Mouse (Mus musculus): Measurements from ENCODE around the gene Clstn2.

Gene Clstn2

GRCm38 (mm10) chr9:97679106-97679505 lies 353.9 kb downstream of the Clstn2 start:
- DNase-seq (ENCODE audit: low spot score) = no peak

- no peak for DNase-seq (ENCODE audit: low spot score)
Measured at GRCm38 (mm10) chr9:97677075-97677474, 355.9 kb downstream of the Clstn2 start.

GRCm38 (mm10) chr9:97672681-97673080 lies 360.3 kb downstream of the Clstn2 start:
- DNase-seq (ENCODE audit: low spot score) = no peak

- no peak for DNase-seq (ENCODE audit: low spot score)
Measured at GRCm38 (mm10) chr9:97672224-97672623, 360.8 kb downstream of the Clstn2 start.

GRCm38 (mm10) chr9:97670666-97671065 lies 362.3 kb downstream of the Clstn2 start:
- no peak for DNase-seq (ENCODE audit: low spot score)

GRCm38 (mm10) chr9:97660989-97661388 lies 372.0 kb downstream of the Clstn2 start:
- no peak for DNase-seq (ENCODE audit: low spot score)

GRCm38 (mm10) chr9:97658736-97659135 lies 374.2 kb downstream of the Clstn2 start:
- DNase-seq (ENCODE audit: low spot score) = no peak

- no peak for DNase-seq (ENCODE audit: low spot score)
Measured at GRCm38 (mm10) chr9:97648409-97648808, 384.6 kb downstream of the Clstn2 start.

GRCm38 (mm10) chr9:97645746-97646145 lies 387.2 kb downstream of the Clstn2 start:
- no peak for DNase-seq (ENCODE audit: low spot score)

- DNase-seq (ENCODE audit: low spot score) = no peak
Measured at GRCm38 (mm10) chr9:97642396-97642795, 390.6 kb downstream of the Clstn2 start.

- no peak for DNase-seq (ENCODE audit: low spot score)
Measured at GRCm38 (mm10) chr9:97639967-97640549, 392.9 kb downstream of the Clstn2 start.

- no peak for DNase-seq (ENCODE audit: low spot score)
Measured at GRCm38 (mm10) chr9:97638683-97639354, 394.2 kb downstream of the Clstn2 start.

GRCm38 (mm10) chr9:97635351-97635750 lies 397.6 kb downstream of the Clstn2 start:
- DNase-seq (ENCODE audit: low spot score) = no peak

- DNase-seq (ENCODE audit: low spot score) = no peak
Measured at GRCm38 (mm10) chr9:97634831-97635230, 398.1 kb downstream of the Clstn2 start.

- DNase-seq (ENCODE audit: low spot score) = no peak
Measured at GRCm38 (mm10) chr9:97629180-97629579, 403.8 kb downstream of the Clstn2 start.

GRCm38 (mm10) chr9:97628361-97628908 lies 404.5 kb downstream of the Clstn2 start:
- no peak for DNase-seq (ENCODE audit: low spot score)

- no peak for DNase-seq (ENCODE audit: low spot score)
Measured at GRCm38 (mm10) chr9:97627916-97628315, 405.1 kb downstream of the Clstn2 start.

- no peak for DNase-seq (ENCODE audit: low spot score)
Measured at GRCm38 (mm10) chr9:97610566-97610965, 422.4 kb downstream of the Clstn2 start.

GRCm38 (mm10) chr9:97603729-97604128 lies 429.3 kb downstream of the Clstn2 start:
- DNase-seq (ENCODE audit: low spot score) = no peak

- DNase-seq (ENCODE audit: low spot score) = no peak
Measured at GRCm38 (mm10) chr9:97602476-97602875, 430.5 kb downstream of the Clstn2 start.

- no peak for DNase-seq (ENCODE audit: low spot score)
Measured at GRCm38 (mm10) chr9:97599006-97599405, 434.0 kb downstream of the Clstn2 start.

- no peak for DNase-seq (ENCODE audit: low spot score)
Measured at GRCm38 (mm10) chr9:97590712-97591111, 442.3 kb downstream of the Clstn2 start.

GRCm38 (mm10) chr9:97570881-97571280 lies 462.1 kb downstream of the Clstn2 start:
- DNase-seq (ENCODE audit: low spot score) = no peak

GRCm38 (mm10) chr9:97563121-97563520 lies 469.9 kb downstream of the Clstn2 start:
- DNase-seq (ENCODE audit: low spot score) = no peak

All from c-Kit-positive CD71-positive TER-119-positive erythroid progenitor cells, embryonic 14.5 days (primary cell).